Mouse (Mus musculus): ENCODE data around the gene Gnai3. TPM values are rescaled to one million over a fixed set of nuclear protein-coding genes. Genes with fewer than 3 reads are reported as not detected.

The Gnai3 gene
- total and polyA plus RNA-seq, 2 experiments from 2014 or later, result 70.8 to 93.6 TPM

GRCm38 (mm10) chr3:108093306-108093705 lies 52.6 kb downstream of the Gnai3 start:
- Histone ChIP-seq H3K9me3 (ENCODE audit: low read length) (no peaks in the 10 kb centered on the region), H3K4me1 (ENCODE audit: insufficient read depth, low read length) (no peaks in the 10 kb centered on the region), H3K9ac (replicated peaks; ENCODE audit: low read length, poor library complexity, severe bottlenecking) (no peak overlapping the region), H3K36me3 (ENCODE audit: insufficient read depth, low read length) (no peaks in the 10 kb centered on the region), H3K27me3 (ENCODE audit: insufficient read depth, low read length) (no peaks in the 10 kb centered on the region), H3K4me3 (ENCODE audit: low read depth, low read length) (no peak overlapping the region), H3K4me2 (ENCODE audit: low read depth, low read length, poor library complexity, severe bottlenecking) (no peak overlapping the region), H3K27ac (ENCODE audit: low read depth, low read length) (no peak overlapping the region)
- ATAC-seq (ENCODE audit: low FRiP score), result no peak
- no peak for DNase-seq (ENCODE audit: low spot score)
- TF ChIP-seq CTCF (IDR thresholded peaks at IDR 0.05), result no peak
- WGBS, result 45% methylated on average over 6 of the region's 6 CpGs

- Histone ChIP-seq H3K9me3 (ENCODE audit: low read length) (no peaks in the 10 kb centered on the region), H3K27ac (ENCODE audit: low read depth, low read length) (no peak within 1 kb of the TSS), H3K27me3 (ENCODE audit: insufficient read depth, low read length) (no peaks in the 10 kb centered on the region), H3K4me3 (ENCODE audit: low read depth, low read length) (no peak within 1 kb of the TSS), H3K9ac (replicated peaks; ENCODE audit: low read length, poor library complexity, severe bottlenecking) (no peak within 1 kb of the TSS), H3K36me3 (ENCODE audit: insufficient read depth, low read length) (no peaks in the 10 kb centered on the region), H3K4me1 (ENCODE audit: insufficient read depth, low read length) (no peaks in the 10 kb centered on the region), H3K4me2 (ENCODE audit: low read depth, low read length, poor library complexity, severe bottlenecking) (no peak within 1 kb of the TSS)
- DNase-seq (ENCODE audit: low spot score), result no peak
- ATAC-seq (ENCODE audit: low FRiP score), result no peak
- 61% methylated on average over 15 of the region's 15 CpGs for WGBS
- TF ChIP-seq CTCF (IDR thresholded peaks at IDR 0.05), result no peak
Measured at GRCm38 (mm10) chr3:108092536-108093115, 53.3 kb downstream of the Gnai3 start, which contains the start of gene Gnat2. Gene Gnat2, plus strand, starts transcription at chr3:108092789.

GRCm38 (mm10) chr3:108092030-108092429 lies 53.9 kb downstream of the Gnai3 start:
- Histone ChIP-seq H3K36me3 (ENCODE audit: insufficient read depth, low read length) (no peaks in the 10 kb centered on the region), H3K4me2 (ENCODE audit: low read depth, low read length, poor library complexity, severe bottlenecking) (no peak overlapping the region), H3K9ac (replicated peaks; ENCODE audit: low read length, poor library complexity, severe bottlenecking) (no peak overlapping the region), H3K27ac (ENCODE audit: low read depth, low read length) (no peak overlapping the region), H3K9me3 (ENCODE audit: low read length) (no peaks in the 10 kb centered on the region), H3K4me1 (ENCODE audit: insufficient read depth, low read length) (no peaks in the 10 kb centered on the region), H3K27me3 (ENCODE audit: insufficient read depth, low read length) (no peaks in the 10 kb centered on the region), H3K4me3 (ENCODE audit: low read depth, low read length) (no peak overlapping the region)
- WGBS, result 84% methylated on average over 6 of the region's 6 CpGs
- ATAC-seq (ENCODE audit: low FRiP score) (no peak), DNase-seq (ENCODE audit: low spot score) (no peak)
- no peak for TF ChIP-seq CTCF (IDR thresholded peaks at IDR 0.05)

GRCm38 (mm10) chr3:108090561-108090960 lies 55.4 kb downstream of the Gnai3 start:
- Histone ChIP-seq H3K4me1 (ENCODE audit: insufficient read depth, low read length) (0 out of 2 replicates have a peak, but pooled peaks cover 5% of the 10 kb centered on the region), H3K9me3 (ENCODE audit: low read length) (no peaks in the 10 kb centered on the region), H3K4me2 (ENCODE audit: low read depth, low read length, poor library complexity, severe bottlenecking) (no peak overlapping the region), H3K4me3 (ENCODE audit: low read depth, low read length) (no peak overlapping the region), H3K36me3 (ENCODE audit: insufficient read depth, low read length) (no peaks in the 10 kb centered on the region), H3K27ac (ENCODE audit: low read depth, low read length) (no peak overlapping the region), H3K9ac (replicated peaks; ENCODE audit: low read length, poor library complexity, severe bottlenecking) (no peak overlapping the region), H3K27me3 (ENCODE audit: insufficient read depth, low read length) (no peaks in the 10 kb centered on the region)
- TF ChIP-seq CTCF (IDR thresholded peaks at IDR 0.05), result no peak
- no peak for DNase-seq (ENCODE audit: low spot score)
- WGBS, result 74% methylated on average over 2 of the region's 2 CpGs
- no peak for ATAC-seq (ENCODE audit: low FRiP score)

GRCm38 (mm10) chr3:108089916-108090315 lies 56.0 kb downstream of the Gnai3 start:
- 60% methylated on average over 2 of the region's 2 CpGs for WGBS
- Histone ChIP-seq H3K4me1 (ENCODE audit: insufficient read depth, low read length) (0 out of 2 replicates have a peak, but pooled peaks cover 5% of the 10 kb centered on the region), H3K4me2 (ENCODE audit: low read depth, low read length, poor library complexity, severe bottlenecking) (no peak overlapping the region), H3K27me3 (ENCODE audit: insufficient read depth, low read length) (no peaks in the 10 kb centered on the region), H3K36me3 (ENCODE audit: insufficient read depth, low read length) (no peaks in the 10 kb centered on the region), H3K4me3 (ENCODE audit: low read depth, low read length) (no peak overlapping the region), H3K27ac (ENCODE audit: low read depth, low read length) (no peak overlapping the region), H3K9me3 (ENCODE audit: low read length) (no peaks in the 10 kb centered on the region), H3K9ac (replicated peaks; ENCODE audit: low read length, poor library complexity, severe bottlenecking) (no peak overlapping the region)
- TF ChIP-seq CTCF (IDR thresholded peaks at IDR 0.05), result no peak
- DNase-seq (ENCODE audit: low spot score), result no peak
- no peak for ATAC-seq (ENCODE audit: low FRiP score)

GRCm38 (mm10) chr3:108088842-108089380 lies 57.0 kb downstream of the Gnai3 start:
- Histone ChIP-seq H3K27me3 (ENCODE audit: insufficient read depth, low read length) (no peaks in the 10 kb centered on the region), H3K9ac (replicated peaks; ENCODE audit: low read length, poor library complexity, severe bottlenecking) (no peak overlapping the region), H3K9me3 (ENCODE audit: low read length) (no peaks in the 10 kb centered on the region), H3K27ac (ENCODE audit: low read depth, low read length) (no peak overlapping the region), H3K4me3 (ENCODE audit: low read depth, low read length) (no peak overlapping the region), H3K36me3 (ENCODE audit: insufficient read depth, low read length) (no peaks in the 10 kb centered on the region), H3K4me1 (ENCODE audit: insufficient read depth, low read length) (peaks cover 14% of the 10 kb centered on the region; the same call in 1 of the 2 replicates), H3K4me2 (ENCODE audit: low read depth, low read length, poor library complexity, severe bottlenecking) (no peak overlapping the region)
- DNase-seq (ENCODE audit: low spot score) (no peak), ATAC-seq (ENCODE audit: low FRiP score) (no peak)
- TF ChIP-seq CTCF (IDR thresholded peaks at IDR 0.05), result no peak
- WGBS, result 37% methylated on average over 5 of the region's 5 CpGs
